Mouse (Mus musculus) forebrain, embryonic 12.5 days (tissue): Measurements from ENCODE around the gene Frmd4a. TPM values are rescaled to one million over a fixed set of nuclear protein-coding genes. Genes with fewer than 3 reads are reported as not detected.
A peak's percentile ranks its signal among the peaks of the same experiment; 100 is the strongest.

Source experiments
- ATAC-seq: fragments of 200-750 bp; cut with Nextera tagmentation; 2 replicates; pipeline ENCODE4 v1.8.0; 2017; ENCODE audit warnings: moderate TSS enrichment; ENCODE audit not compliant: low FRiP score
- H3K27ac ChIP-seq: fragments of 300-500 bp; sonication (generic); 2 replicates; pipeline ENCODE4 v1.5.1; 2016; ENCODE audit warnings: mild to moderate bottlenecking
- H3K27me3 ChIP-seq: fragments of 300-500 bp; sonication (generic); 2 replicates; pipeline ENCODE4 v1.6.1; 2016; ENCODE audit warnings: mild to moderate bottlenecking
- H3K36me3 ChIP-seq: fragments of 300-500 bp; sonication (generic); replicated peaks from 2 replicates; pipeline ENCODE4 v1.6.1; 2016; ENCODE audit warnings: mild to moderate bottlenecking
- H3K4me1 ChIP-seq: fragments of 300-500 bp; sonication (generic); 2 replicates; pipeline ENCODE4 v1.6.1; 2016
- H3K4me2 ChIP-seq: fragments of 300-500 bp; sonication (generic); 2 replicates; pipeline ENCODE4 v1.6.1; 2016; ENCODE audit warnings: mild to moderate bottlenecking, moderate library complexity
- H3K4me3 ChIP-seq: fragments of 300-500 bp; sonication (generic); replicated peaks from 2 replicates; pipeline ENCODE4 v1.5.1; 2016; ENCODE audit warnings: mild to moderate bottlenecking
- H3K9ac ChIP-seq: fragments of 300-500 bp; sonication (generic); 2 replicates; pipeline ENCODE4 v1.6.1; 2016; ENCODE audit warnings: mild to moderate bottlenecking
- H3K9me3 ChIP-seq: fragments of 300-500 bp; sonication (generic); 2 replicates; pipeline ENCODE4 v1.6.1; 2016
- WGBS: fragments of 180-500 bp; shearing (Covaris S2); methylation state at CpG from one replicate; pipeline ENCODE4 v1.1.7; 2016; 5-methylcytosine and 5-hydroxymethylcytosine counted together
- polyA plus RNA-seq: library from polyadenylated mRNA; unstranded; fragments of >200 nt; fragmentation: Nextera tagmentation; extraction: Ambion mirVana; gene quantifications from 2 replicates; pipeline ENCODE4 v1.2.1, GENCODE M21; 2016

Gene Frmd4a
- polyA plus RNA-seq, 1 experiment from 2014 or later, result 51.3 TPM

DNA sequence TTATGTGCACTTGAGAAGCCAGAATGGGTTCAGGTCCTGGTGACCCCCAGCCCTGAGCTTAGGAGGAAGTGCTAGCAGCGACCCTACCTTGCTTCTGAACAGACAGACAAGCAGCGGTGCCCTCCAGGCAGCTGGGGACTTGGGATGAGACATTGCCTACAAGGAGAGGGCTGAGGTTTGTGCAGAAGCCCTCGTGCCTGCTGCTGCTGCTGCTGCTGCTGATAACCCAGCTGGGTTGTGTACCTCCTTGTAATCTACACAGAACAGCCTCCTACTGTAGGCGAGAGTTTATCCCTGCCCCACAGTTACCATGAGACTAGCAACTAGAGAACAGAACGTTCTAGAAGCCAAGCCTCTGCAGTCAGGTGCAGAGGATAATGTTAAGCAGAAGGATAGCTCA is 543.7 kb downstream of the Frmd4a start:
- peak overlapping the region; percentile 64; the same call in 1 of the 2 replicates for H3K9ac ChIP-seq
- H3K4me3 ChIP-seq, result peak overlapping the region; percentile 43
- peak overlapping the region; percentile 92 for H3K27ac ChIP-seq
- no peaks in the 10 kb centered on the region for H3K27me3 ChIP-seq
- peaks cover 22% of the 10 kb centered on the region for H3K36me3 ChIP-seq
- no peaks in the 10 kb centered on the region for H3K9me3 ChIP-seq
- ATAC-seq, result no peak
- peak overlapping the region; percentile 61 for H3K4me2 ChIP-seq
- 38% methylated on average over 5 of the region's 5 CpGs for WGBS
- peaks cover 77% of the 10 kb centered on the region for H3K4me1 ChIP-seq

DNA sequence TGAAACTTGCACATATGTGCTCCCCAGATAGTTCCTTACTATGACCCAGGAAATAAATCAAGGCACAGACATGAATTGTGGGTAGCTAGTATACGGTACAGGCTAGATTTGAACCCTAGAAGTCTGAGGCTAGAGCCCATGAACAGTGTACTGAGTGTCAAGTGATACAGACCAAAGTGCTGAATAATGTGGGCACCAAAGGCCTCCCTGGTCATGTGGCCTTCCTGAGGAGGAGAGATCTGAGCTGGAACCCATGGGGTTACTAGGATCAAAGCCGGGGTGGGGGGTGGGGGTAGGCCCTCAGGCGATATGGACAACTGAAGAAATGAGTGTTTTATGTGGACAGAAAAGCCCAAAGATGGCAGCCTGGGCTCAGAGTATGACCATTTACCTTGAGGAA is 544.9 kb downstream of the Frmd4a start:
- Histone ChIP-seq H3K9me3 (no peaks in the 10 kb centered on the region), H3K36me3 (peaks cover 34% of the 10 kb centered on the region), H3K27ac (no peak overlapping the region), H3K4me1 (peaks cover 66% of the 10 kb centered on the region), H3K4me2 (peak overlapping the region; percentile 61), H3K9ac (peak overlapping the region; percentile 64; the same call in 1 of the 2 replicates), H3K4me3 (peak overlapping the region; percentile 43), H3K27me3 (no peaks in the 10 kb centered on the region)
- 81% methylated on average over 3 of the region's 3 CpGs for WGBS
- ATAC-seq, result no peak

DNA sequence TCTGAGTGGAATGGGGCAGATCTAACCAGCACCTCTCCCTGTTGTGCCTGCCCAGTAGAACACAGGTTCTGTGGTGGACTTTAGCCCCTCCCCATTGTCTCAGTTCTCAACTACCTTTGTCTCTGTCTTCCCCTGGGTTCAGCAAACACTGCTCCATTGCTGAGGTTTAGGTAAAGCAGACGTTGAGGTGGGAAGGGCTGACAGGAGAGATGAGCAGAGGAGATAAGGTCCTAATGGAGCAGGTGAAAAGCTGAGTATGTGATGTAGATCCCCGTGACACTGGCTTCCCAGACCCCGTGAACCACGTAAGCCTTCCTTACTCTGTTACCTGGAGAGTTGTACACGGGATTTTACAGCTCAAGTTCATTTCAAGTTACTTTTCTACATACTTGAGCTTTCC is 545.3 kb downstream of the Frmd4a start:
- Histone ChIP-seq H3K27me3 (no peaks in the 10 kb centered on the region), H3K9ac (peak overlapping the region; percentile 40; the same call in 1 of the 2 replicates), H3K9me3 (no peaks in the 10 kb centered on the region), H3K4me2 (peak overlapping the region; percentile 61), H3K4me1 (peaks cover 61% of the 10 kb centered on the region), H3K27ac (0 out of 2 replicates have a peak overlapping the region, but pooled peaks have one; percentile 32), H3K4me3 (peak overlapping the region; percentile 43), H3K36me3 (peaks cover 38% of the 10 kb centered on the region)
- WGBS, result 67% methylated on average over 5 of the region's 5 CpGs
- ATAC-seq, result no peak

DNA sequence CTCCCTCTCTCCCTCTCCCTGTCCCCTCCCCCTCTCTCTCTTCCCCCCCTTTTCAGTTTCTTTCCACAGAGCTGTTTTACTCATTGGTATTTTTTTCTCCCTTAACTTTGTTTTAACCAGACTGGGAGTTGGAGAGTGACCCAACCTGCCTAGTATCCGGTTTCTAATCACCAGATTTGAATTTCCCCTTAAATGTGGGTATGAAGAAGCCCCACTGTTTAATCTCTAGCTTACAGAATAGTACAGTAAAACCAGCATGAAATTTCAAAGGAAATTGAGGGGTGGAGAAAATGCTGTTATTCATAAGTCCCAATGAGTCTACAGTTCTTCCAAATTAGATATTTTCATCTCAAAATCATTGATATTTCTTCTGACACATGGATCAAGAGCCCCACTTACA is 545.8 kb downstream of the Frmd4a start:
- H3K9me3 ChIP-seq, result no peaks in the 10 kb centered on the region
- no peak for ATAC-seq
- peak overlapping the region; percentile 43 for H3K4me3 ChIP-seq
- no peak overlapping the region for H3K27ac ChIP-seq
- peak overlapping the region; percentile 61 for H3K4me2 ChIP-seq
- peak overlapping the region; percentile 40; the same call in 1 of the 2 replicates for H3K9ac ChIP-seq
- H3K36me3 ChIP-seq, result peaks cover 42% of the 10 kb centered on the region
- no peaks in the 10 kb centered on the region for H3K27me3 ChIP-seq
- H3K4me1 ChIP-seq, result peaks cover 56% of the 10 kb centered on the region
- WGBS, result 59% methylated on average over 1 of the region's 1 CpGs

DNA sequence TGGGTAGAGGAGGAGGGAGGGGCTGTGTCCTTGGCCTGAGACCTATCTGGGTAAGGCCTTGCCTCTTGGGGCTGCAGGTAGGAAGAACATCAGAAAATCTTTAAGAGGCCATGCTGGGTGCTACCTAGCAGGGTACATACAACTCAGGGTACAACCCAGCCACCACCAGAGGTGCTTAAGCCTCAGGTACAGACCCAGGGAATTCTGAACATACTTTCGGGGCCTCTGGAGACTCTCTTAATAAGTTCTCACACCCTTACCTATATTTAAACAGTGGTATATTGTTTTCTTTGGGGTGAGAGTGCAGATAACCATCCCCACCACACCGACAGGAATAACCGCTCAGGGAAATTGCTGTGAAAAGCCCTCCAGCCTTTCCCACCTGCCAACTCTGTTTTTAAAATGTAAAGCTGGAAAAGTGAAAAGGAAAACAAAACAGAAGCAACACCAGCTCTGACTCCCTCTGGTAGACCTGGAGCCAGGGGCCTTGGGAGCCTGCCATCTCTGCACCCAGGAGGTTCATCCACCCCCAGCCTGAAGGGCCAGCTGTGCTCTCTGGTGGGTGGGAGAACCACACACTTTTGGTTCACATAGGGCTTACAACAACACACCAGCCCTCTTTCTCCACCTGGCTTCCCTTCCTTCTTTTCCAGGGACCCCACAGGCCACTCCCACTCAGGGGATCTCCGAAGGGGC is 548.9 kb downstream of the Frmd4a start:
- 99% methylated on average over 4 of the region's 4 CpGs for WGBS
- no peak overlapping the region for H3K4me3 ChIP-seq
- peaks cover 28% of the 10 kb centered on the region for H3K4me1 ChIP-seq
- H3K27ac ChIP-seq, result no peak overlapping the region
- H3K9ac ChIP-seq, result no peak overlapping the region
- no peak for ATAC-seq
- H3K4me2 ChIP-seq, result no peak overlapping the region
- no peaks in the 10 kb centered on the region for H3K9me3 ChIP-seq
- H3K27me3 ChIP-seq, result no peaks in the 10 kb centered on the region
- H3K36me3 ChIP-seq, result peaks cover 64% of the 10 kb centered on the region

DNA sequence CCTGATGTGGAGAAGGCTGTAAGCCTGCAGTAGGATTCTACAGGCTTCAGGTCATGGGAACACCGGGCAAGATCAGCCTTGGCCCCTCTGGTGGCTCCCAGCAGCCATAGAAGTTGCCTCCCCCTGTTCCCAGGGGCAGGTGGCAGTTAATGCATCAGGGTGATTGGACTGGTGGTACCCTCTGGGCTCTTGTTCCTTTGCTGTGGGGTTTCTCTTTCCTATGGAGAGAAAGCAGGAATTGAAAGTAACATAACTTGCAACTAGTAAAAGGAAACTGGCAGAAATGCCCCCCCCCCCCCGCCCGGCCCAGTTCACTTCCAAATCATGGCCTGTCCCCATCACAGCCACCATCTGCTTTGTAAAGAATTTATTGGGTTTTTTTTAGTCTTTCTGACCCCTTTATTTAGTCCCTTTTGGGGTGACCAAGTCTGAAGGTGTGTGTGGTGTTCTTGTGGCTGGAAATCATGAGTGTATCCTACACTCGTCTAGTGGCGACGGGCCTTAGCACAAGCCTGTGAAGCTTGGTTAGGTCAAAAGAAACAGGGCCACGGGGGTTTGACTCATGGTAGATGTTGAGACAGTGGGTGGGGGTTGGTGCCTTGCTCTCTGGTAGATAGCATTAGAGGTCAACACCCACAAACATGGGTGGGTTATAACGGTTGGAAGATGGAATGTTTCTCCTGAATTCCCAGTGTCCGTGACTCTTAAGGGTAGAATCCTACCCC is 549.6 kb downstream of the Frmd4a start:
- no peaks in the 10 kb centered on the region for H3K9me3 ChIP-seq
- ATAC-seq, result no peak
- H3K4me1 ChIP-seq, result peaks cover 21% of the 10 kb centered on the region
- peaks cover 67% of the 10 kb centered on the region for H3K36me3 ChIP-seq
- no peak overlapping the region for H3K27ac ChIP-seq
- H3K4me2 ChIP-seq, result no peak overlapping the region
- WGBS, result 94% methylated on average over 9 of the region's 9 CpGs
- no peaks in the 10 kb centered on the region for H3K27me3 ChIP-seq
- H3K4me3 ChIP-seq, result no peak overlapping the region
- H3K9ac ChIP-seq, result no peak overlapping the region

DNA sequence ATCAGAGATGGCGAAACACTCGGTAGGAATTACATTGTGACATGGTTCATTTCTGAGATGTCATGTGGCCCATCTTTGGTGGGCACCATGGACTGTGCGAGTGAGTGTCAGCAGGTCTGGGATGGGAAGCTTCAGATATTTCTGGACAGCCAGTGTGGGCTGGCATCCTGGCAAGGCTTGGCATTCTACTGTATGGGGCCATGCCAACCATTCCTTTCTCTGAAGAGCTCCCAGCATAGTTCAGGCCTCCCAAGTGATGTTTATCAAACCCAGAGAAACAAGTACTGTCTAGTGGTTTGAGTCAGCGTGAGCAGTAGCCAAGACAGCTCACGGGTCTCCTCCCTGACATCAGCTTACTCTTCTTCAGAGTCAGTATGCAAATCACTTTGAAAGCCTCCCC is 551.5 kb downstream of the Frmd4a start:
- H3K36me3 ChIP-seq, result peaks cover 84% of the 10 kb centered on the region

DNA sequence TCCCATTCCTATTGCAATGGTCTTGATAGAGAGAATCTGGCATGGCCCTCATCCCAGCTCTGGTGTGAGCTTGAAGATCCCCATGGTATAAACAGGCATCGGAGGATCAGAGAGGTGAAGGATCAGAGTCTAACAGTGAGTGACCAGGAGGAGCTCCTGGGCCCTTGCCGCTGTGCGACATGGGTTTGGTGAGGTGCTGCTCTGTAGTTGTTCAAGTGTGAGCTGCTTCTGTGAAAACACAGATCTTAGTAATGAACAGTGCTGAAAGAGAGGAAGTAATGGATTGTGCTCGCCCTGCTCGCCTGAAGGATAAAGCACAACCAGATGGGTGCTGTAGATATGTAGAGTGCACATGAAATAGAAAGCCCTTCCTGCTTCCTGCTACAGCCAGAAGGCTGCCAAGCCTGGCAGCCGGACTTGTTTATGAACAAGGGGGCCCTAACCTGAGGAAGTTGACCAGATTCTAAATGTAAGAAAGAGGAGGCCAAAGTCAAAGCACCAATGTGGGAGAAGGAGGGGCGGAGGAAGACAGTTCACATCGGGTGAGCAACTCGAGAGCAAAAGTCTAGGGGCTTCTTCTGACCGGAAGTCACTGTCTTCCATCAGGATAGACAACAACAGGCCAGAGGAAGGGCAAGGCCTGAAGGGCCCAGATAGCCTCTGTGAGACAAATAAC is 552.8 kb downstream of the Frmd4a start:
- WGBS, result 88% methylated on average over 10 of the region's 10 CpGs
- Histone ChIP-seq H3K9ac (no peak overlapping the region), H3K4me2 (no peak overlapping the region), H3K4me1 (peaks cover 2% of the 10 kb centered on the region; the same call in 1 of the 2 replicates), H3K9me3 (no peaks in the 10 kb centered on the region), H3K27ac (peak overlapping the region; percentile 19; the same call in 1 of the 2 replicates), H3K36me3 (peaks cover 90% of the 10 kb centered on the region), H3K27me3 (no peaks in the 10 kb centered on the region), H3K4me3 (no peak overlapping the region)
- no peak for ATAC-seq

More for the DNA sequence above, 551.5 kb downstream of the Frmd4a start:
- Histone ChIP-seq H3K4me1 (peaks cover 5% of the 10 kb centered on the region; the same call in 1 of the 2 replicates), H3K27me3 (no peaks in the 10 kb centered on the region), H3K4me2 (no peak overlapping the region), H3K27ac (no peak overlapping the region), H3K4me3 (no peak overlapping the region), H3K9me3 (no peaks in the 10 kb centered on the region), H3K9ac (no peak overlapping the region)
- WGBS, result 88% methylated on average over 5 of the region's 5 CpGs
- no peak for ATAC-seq

DNA sequence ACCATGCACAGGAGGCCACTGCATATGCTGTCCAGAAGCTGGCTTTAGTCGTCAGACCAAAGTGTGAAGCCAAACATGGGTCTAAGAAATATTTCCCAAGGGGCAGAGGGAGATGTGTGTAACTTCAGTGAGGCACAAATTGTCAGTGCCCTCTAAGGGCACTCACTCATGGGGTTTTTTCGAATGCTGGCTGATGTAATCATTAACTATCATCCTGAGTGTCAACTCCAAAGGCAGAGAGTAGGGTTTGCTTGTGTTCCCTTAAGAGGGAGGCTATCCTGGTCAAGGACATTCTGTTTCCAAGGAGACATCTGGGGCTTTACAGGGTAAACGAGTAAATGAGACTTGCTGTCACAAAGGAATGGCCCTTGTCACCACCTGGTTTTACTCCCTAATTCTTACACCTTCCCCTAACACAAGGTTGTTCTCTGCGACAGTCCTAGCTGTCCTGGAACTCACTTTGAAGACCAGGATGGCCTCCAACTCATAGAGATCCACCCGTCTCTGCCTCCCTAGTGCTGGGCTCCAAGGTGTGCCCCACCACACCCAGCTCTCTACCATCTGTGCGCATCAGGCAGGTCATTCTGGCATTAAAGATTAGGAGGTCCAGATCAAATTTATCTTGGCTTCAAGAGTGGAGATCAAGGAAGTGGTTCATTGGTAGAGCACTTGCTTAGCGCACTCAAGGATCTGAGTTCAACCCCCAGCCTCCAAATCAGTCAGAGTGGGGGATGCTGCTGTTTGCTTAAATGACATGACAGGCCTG is 555.2 kb downstream of the Frmd4a start:
- Histone ChIP-seq H3K36me3 (peaks cover 90% of the 10 kb centered on the region), H3K4me1 (no peaks in the 10 kb centered on the region), H3K9me3 (no peaks in the 10 kb centered on the region), H3K9ac (no peak overlapping the region), H3K27ac (no peak overlapping the region), H3K4me3 (no peak overlapping the region), H3K27me3 (no peaks in the 10 kb centered on the region), H3K4me2 (no peak overlapping the region)
- WGBS, result 94% methylated on average over 7 of the region's 7 CpGs
- no peak for ATAC-seq

DNA sequence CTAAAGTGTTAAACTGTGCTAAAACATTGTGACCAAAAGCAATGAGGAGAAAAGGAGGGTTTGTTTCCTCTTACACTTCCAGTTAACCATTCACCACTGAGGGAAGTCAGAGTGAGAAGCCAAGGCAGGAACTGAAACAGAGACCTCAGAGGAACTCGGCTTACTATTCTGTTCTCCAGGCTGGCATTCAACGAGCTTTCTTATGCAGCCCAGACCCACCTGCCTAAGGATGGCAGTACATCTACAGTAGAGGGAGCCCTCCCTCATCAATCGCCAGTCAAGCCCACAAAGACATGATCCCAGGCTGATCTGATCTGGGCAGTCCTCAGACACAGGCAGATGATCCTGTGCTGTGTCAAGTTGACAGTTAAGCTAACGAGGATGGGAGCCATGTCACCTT is 555.9 kb downstream of the Frmd4a start:
- peaks cover 89% of the 10 kb centered on the region for H3K36me3 ChIP-seq
- H3K27me3 ChIP-seq, result no peaks in the 10 kb centered on the region
- H3K9ac ChIP-seq, result no peak overlapping the region
- H3K4me1 ChIP-seq, result no peaks in the 10 kb centered on the region
- no peak overlapping the region for H3K27ac ChIP-seq
- no peaks in the 10 kb centered on the region for H3K9me3 ChIP-seq
- ATAC-seq, result no peak
- WGBS, result 87% methylated on average over 4 of the region's 4 CpGs
- H3K4me3 ChIP-seq, result no peak overlapping the region
- H3K4me2 ChIP-seq, result no peak overlapping the region

DNA sequence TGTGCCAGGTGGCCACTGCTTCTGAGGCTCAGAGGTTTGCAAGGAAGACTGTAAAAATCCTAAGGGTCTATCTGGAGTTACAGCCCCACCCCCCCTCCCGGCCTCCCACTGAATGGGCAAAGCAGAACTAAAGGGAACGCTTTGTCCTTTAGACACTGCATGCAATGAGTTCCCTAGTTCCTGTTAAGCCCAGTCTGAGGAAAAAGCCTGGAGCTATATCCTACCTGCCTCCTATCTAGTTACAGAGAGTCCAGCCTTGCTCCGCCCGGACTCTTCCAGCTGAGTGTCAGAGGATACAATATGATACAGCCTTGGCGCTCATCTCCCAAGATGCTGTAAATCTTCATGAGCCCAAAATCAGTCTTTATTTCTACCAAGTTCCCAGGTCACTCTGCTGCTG is 556.7 kb downstream of the Frmd4a start:
- 80% methylated on average over 5 of the region's 5 CpGs for WGBS

DNA sequence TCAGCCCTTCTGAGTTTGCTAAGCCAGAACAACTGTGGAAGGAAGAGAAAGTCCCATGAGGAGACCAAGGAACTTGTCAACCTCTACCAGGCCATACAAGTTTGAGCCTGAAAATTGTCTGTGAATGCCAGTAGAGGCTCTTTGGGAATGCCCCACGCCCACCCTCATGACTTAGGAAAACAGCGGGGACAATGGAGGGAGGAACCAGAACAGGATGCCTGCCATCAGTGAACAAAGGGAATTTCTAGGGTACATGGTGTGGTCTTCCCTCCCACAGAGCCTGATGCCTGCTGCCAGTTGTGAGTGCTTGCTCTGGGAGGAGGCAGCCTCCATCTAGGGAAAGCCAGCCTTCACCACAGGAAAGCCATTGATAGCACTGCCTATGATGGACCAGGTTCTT is 557.6 kb downstream of the Frmd4a start:
- Histone ChIP-seq H3K4me2 (no peak overlapping the region), H3K27ac (no peak overlapping the region), H3K9me3 (no peaks in the 10 kb centered on the region), H3K4me1 (no peaks in the 10 kb centered on the region), H3K4me3 (no peak overlapping the region), H3K9ac (no peak overlapping the region), H3K36me3 (peaks cover 95% of the 10 kb centered on the region), H3K27me3 (no peaks in the 10 kb centered on the region)
- no peak for ATAC-seq
- 83% methylated on average over 2 of the region's 2 CpGs for WGBS

More for the DNA sequence above, 556.7 kb downstream of the Frmd4a start:
- H3K4me2 ChIP-seq, result no peak overlapping the region
- no peak overlapping the region for H3K27ac ChIP-seq
- no peaks in the 10 kb centered on the region for H3K4me1 ChIP-seq
- H3K27me3 ChIP-seq, result no peaks in the 10 kb centered on the region
- H3K4me3 ChIP-seq, result no peak overlapping the region
- H3K9me3 ChIP-seq, result no peaks in the 10 kb centered on the region
- ATAC-seq, result no peak
- peaks cover 92% of the 10 kb centered on the region for H3K36me3 ChIP-seq
- H3K9ac ChIP-seq, result no peak overlapping the region
